In genomic region chr11:60955621-60956383, GRCm38 (mm10) we compare ENCODE assay signal across 17 mouse cellular contexts.
"Had no signal": no experiment of that assay in that cellular context is flagged by ENCODE, and none has a peak within 500 bp of the region (broad histone marks: within the 10 kb centered on the region; RNA-seq: fewer than 3 reads in every experiment).

No protein-coding gene starts in this region.

- DNase-seq: lung, adult 18-20 months; lung, embryonic 14.5 days; lung, postnatal 10 days; retina, postnatal 1 day; right cerebral cortex, adult 18-20 months; right cerebral cortex, postnatal 25 days; right cerebral cortex, postnatal 4 days; spleen, adult 18-20 months; thymus, adult 2 months; thymus, postnatal 25 days; thymus, postnatal 4 days had no signal

- H3K27me3 ChIP-seq: midbrain, embryonic 13.5 days; midbrain, embryonic 15.5 days; neural tube, embryonic 13.5 days; neural tube, embryonic 15.5 days had no signal

- H3K4me3 ChIP-seq: midbrain, embryonic 10.5 days; midbrain, embryonic 13.5 days; midbrain, embryonic 15.5 days; myocyte; neural tube, embryonic 13.5 days; neural tube, embryonic 15.5 days had no signal

- H3K4me1 ChIP-seq: midbrain, embryonic 10.5 days had no signal

- ATAC-seq: midbrain, embryonic 13.5 days; midbrain, embryonic 15.5 days had no signal

- H3K4me2 ChIP-seq: lung, embryonic 14.5 days; midbrain, embryonic 13.5 days; midbrain, embryonic 15.5 days; neural tube, embryonic 13.5 days; neural tube, embryonic 15.5 days had no signal

- H3K27ac ChIP-seq: midbrain, embryonic 10.5 days; midbrain, embryonic 13.5 days; midbrain, embryonic 15.5 days; neural tube, embryonic 13.5 days; neural tube, embryonic 15.5 days had no signal

- H3K9me3 ChIP-seq: midbrain, embryonic 10.5 days; midbrain, embryonic 13.5 days; midbrain, embryonic 15.5 days; neural tube, embryonic 13.5 days; neural tube, embryonic 15.5 days had no signal

- H3K9ac ChIP-seq: lung, embryonic 14.5 days; midbrain, embryonic 13.5 days; midbrain, embryonic 15.5 days; neural tube, embryonic 13.5 days; neural tube, embryonic 15.5 days had no signal
